Mouse (Mus musculus) forebrain, postnatal 0 days (tissue): Measurements from ENCODE around the gene Evpl. TPM values are rescaled to one million over a fixed set of nuclear protein-coding genes. Genes with fewer than 3 reads are reported as not detected.

Source experiments
- ATAC-seq: fragments of 200-750 bp; cut with Nextera tagmentation; 2 replicates; pipeline ENCODE4 v1.8.0; 2017; ENCODE audit warnings: mild to moderate bottlenecking, moderate library complexity
- DNase-seq: peaks from one replicate; pipeline ENCODE4 v3.0.0-alpha.2; 2015
- H3K27ac ChIP-seq: fragments of 300-500 bp; sonication (generic); 2 replicates; pipeline ENCODE4 v1.5.1; 2014; ENCODE audit warnings: low read depth, mild to moderate bottlenecking, antibody characterized with exemption, low read length, moderate library complexity, mixed read lengths
- H3K27me3 ChIP-seq: fragments of 300-500 bp; sonication (generic); 2 replicates; pipeline ENCODE4 v1.6.1; 2014; ENCODE audit warnings: mild to moderate bottlenecking, low read length, mixed read lengths; ENCODE audit not compliant: insufficient read depth
- H3K36me3 ChIP-seq: fragments of 300-500 bp; sonication (generic); 2 replicates; pipeline ENCODE4 v1.6.1; 2014; ENCODE audit warnings: mild to moderate bottlenecking, moderate library complexity; ENCODE audit not compliant: insufficient read depth
- H3K4me1 ChIP-seq: fragments of 300-500 bp; sonication (generic); 2 replicates; pipeline ENCODE4 v1.6.1; 2014; ENCODE audit warnings: antibody characterized with exemption; ENCODE audit not compliant: insufficient read depth
- H3K4me2 ChIP-seq: fragments of 300-500 bp; sonication (generic); 2 replicates; pipeline ENCODE4 v1.6.1; 2014; ENCODE audit warnings: low read depth, mild to moderate bottlenecking, moderate library complexity
- H3K4me3 ChIP-seq: fragments of 300-500 bp; sonication (generic); 2 replicates; pipeline ENCODE4 v1.5.1; 2014; ENCODE audit warnings: low read depth, low read length, mixed read lengths
- H3K9ac ChIP-seq: fragments of 300-500 bp; sonication (generic); 2 replicates; pipeline ENCODE4 v1.6.1; 2014; ENCODE audit warnings: mild to moderate bottlenecking
- H3K9me3 ChIP-seq: fragments of 300-500 bp; sonication (generic); 2 replicates; pipeline ENCODE4 v1.6.1; 2016; ENCODE audit warnings: low read length
- CTCF ChIP-seq: sonication (generic); IDR thresholded peaks from 2 replicates; pipeline ENCODE4 v1.5.1; 2016; ENCODE audit warnings: antibody characterized with exemption, control low read depth, low read depth
- WGBS: fragments of 180-500 bp; shearing (Covaris S2); extraction: QIAGEN DNeasy Blood & Tissue Kit; methylation state at CpG from one replicate; pipeline ENCODE4 v1.1.7; 2014; 5-methylcytosine and 5-hydroxymethylcytosine counted together
- polyA plus RNA-seq: library from polyadenylated mRNA; unstranded; fragments of >200 nt; fragmentation: Nextera tagmentation; extraction: Ambion mirVana; gene quantifications from 2 replicates; pipeline ENCODE4 v1.2.1, GENCODE M21; 2015
- total RNA-seq: library from RNA; depleted of rRNA; stranded (reverse); fragments of >200 nt; gene quantifications from 2 replicates; pipeline ENCODE4 v1.2.3, GENCODE M21; 2014

The Evpl gene
- total and polyA plus RNA-seq, 2 experiments from 2014 or later: 1.1 to 2.3 TPM

DNA sequence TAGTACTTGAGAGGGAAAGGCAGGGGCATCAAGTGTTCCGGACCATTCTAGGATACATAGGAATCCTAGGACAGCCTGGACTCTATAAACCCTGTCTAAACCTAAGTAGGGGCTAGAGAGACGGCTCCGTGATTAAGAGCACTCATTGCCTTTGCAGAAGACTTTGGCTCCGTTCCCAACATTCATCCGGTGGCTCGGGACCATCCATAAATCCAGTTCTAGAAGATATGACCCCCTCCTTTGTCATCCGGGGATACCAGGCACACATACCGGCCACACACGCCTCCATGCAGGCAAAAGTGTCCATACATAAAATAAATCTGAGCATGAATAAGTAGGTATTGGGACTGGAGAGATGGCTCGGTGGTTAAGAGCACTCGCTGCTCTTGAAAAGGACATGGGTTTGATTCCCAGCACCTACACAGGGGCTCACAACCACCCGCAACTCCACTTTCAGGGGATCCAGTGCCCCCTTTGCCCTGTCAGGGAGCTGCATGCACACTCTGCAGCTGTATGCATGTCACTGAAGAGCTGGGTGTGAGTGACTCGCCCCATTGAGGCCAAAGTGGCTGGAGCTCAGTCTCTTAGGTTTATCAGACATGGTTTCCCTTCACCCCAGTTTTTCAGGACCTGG lies 23.9 kb downstream of the Evpl start:
- Histone ChIP-seq H3K9ac (no peak overlapping the region), H3K4me1 (no peaks in the 10 kb centered on the region), H3K4me3 (no peak overlapping the region), H3K36me3 (no peaks in the 10 kb centered on the region), H3K9me3 (no peaks in the 10 kb centered on the region), H3K4me2 (no peak overlapping the region), H3K27ac (no peak overlapping the region), H3K27me3 (no peaks in the 10 kb centered on the region)
- DNase-seq (no peak), ATAC-seq (no peak)
- WGBS: 89% methylated on average over 13 of the region's 13 CpGs
- TF ChIP-seq CTCF: no peak

DNA sequence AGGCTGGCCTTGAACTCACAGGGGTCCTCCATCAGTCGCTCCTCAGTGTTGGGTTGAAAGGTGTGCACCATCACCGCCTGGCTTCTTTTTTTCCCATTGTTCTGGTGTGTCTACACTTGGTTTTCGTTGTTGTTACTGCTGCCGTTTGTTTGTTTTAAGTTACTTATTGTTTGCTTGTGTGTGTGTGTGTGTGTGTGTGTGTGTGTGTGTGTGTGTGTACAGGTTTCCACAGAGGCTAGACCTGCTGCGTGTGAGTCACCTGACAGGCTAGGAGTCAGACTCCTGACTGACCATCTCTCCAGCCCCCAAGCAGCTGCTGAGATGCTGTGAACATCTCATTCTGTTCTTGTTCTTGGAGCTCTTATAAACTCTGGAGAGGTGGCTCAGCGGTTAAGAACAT lies 25.0 kb downstream of the Evpl start:
- no peak for TF ChIP-seq CTCF
- no peak overlapping the region for H3K4me2 ChIP-seq
- H3K27ac ChIP-seq: no peak overlapping the region
- no peaks in the 10 kb centered on the region for H3K27me3 ChIP-seq
- H3K4me1 ChIP-seq: no peaks in the 10 kb centered on the region
- DNase-seq (no peak), ATAC-seq (no peak)
- H3K4me3 ChIP-seq: no peak overlapping the region
- H3K36me3 ChIP-seq: no peaks in the 10 kb centered on the region
- no peak overlapping the region for H3K9ac ChIP-seq
- no peaks in the 10 kb centered on the region for H3K9me3 ChIP-seq
- 89% methylated on average over 6 of the region's 6 CpGs for WGBS

DNA sequence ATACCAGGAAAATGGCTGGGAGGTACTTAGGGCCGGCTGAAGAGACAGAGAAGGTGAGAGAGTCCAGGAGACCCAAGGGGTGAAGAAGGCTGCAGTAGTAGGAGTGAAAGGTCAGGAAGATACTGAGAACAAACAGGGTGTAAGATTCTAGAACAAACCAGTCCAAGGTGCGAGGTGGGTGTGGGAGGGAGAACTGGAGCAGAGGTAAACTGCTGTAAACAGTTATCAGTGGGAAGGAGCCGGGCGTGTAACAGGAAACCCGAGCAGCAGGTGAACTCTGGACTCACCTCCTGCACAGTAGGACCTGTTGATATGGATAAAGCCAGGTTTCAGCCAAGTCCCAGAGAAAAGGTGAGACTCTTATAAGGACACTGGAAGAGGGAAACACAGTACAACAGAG lies 27.2 kb downstream of the Evpl start:
- no peak for ATAC-seq
- H3K27ac ChIP-seq: no peak overlapping the region
- no peak for TF ChIP-seq CTCF

DNA sequence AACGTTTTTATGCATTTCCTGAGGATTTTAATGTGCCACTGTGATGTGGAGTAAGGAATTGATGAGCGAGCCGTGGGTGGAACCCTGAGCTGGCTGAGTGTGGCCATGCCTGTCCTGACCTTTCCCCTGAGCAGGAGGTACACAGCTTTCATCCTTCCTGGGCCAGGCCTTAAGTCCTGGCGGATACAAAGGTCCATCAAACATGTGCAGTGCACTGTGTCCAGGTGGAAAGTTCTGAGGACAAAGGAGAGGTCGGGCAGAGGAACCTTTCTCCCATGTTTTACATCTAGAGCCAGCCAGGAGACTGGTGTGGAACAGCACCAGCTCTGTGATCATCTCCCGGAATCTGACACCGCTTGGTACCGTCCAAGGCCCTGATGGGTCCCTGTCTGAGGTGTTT lies 28.6 kb downstream of the Evpl start:
- TF ChIP-seq CTCF: no peak
- ATAC-seq (no peak), DNase-seq (no peak)
- Histone ChIP-seq H3K27ac (no peak overlapping the region), H3K4me1 (no peaks in the 10 kb centered on the region), H3K4me2 (no peak overlapping the region), H3K4me3 (no peak overlapping the region), H3K9me3 (no peaks in the 10 kb centered on the region), H3K36me3 (peaks cover 26% of the 10 kb centered on the region), H3K27me3 (no peaks in the 10 kb centered on the region), H3K9ac (no peak overlapping the region)
- 78% methylated on average over 8 of the region's 8 CpGs for WGBS

More for the DNA sequence above, 27.2 kb downstream of the Evpl start:
- Histone ChIP-seq H3K4me2 (no peak overlapping the region), H3K36me3 (peaks cover 18% of the 10 kb centered on the region), H3K27me3 (no peaks in the 10 kb centered on the region), H3K4me3 (no peak overlapping the region), H3K9ac (no peak overlapping the region), H3K4me1 (no peaks in the 10 kb centered on the region), H3K9me3 (no peaks in the 10 kb centered on the region)
- WGBS: 85% methylated on average over 5 of the region's 5 CpGs
- no peak for DNase-seq

DNA sequence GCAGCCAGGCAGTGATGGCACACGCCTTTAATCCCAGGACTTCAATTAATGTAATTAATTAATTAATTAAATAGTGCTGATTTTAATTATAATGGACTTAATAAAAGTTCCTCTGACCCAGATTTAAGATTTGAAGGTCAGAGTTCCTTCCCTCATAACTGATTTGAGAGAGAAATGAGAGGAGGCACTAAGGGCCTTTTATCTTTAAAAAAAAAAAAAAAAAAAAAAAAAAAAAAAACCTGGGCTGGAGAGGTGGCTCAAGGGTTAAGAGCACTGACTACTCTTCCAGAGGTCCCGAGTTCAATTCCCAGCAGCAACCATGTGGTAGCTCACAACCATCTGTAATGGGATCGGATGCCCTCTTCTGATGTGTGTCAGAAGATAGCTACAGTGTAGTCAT lies 29.2 kb downstream of the Evpl start:
- Histone ChIP-seq H3K4me1 (no peaks in the 10 kb centered on the region), H3K9ac (no peak overlapping the region), H3K4me3 (no peak overlapping the region), H3K9me3 (no peaks in the 10 kb centered on the region), H3K4me2 (no peak overlapping the region), H3K27me3 (no peaks in the 10 kb centered on the region), H3K36me3 (peaks cover 26% of the 10 kb centered on the region), H3K27ac (no peak overlapping the region)
- WGBS: 88% methylated on average over 3 of the region's 3 CpGs
- TF ChIP-seq CTCF: no peak
- DNase-seq (no peak), ATAC-seq (no peak)

DNA sequence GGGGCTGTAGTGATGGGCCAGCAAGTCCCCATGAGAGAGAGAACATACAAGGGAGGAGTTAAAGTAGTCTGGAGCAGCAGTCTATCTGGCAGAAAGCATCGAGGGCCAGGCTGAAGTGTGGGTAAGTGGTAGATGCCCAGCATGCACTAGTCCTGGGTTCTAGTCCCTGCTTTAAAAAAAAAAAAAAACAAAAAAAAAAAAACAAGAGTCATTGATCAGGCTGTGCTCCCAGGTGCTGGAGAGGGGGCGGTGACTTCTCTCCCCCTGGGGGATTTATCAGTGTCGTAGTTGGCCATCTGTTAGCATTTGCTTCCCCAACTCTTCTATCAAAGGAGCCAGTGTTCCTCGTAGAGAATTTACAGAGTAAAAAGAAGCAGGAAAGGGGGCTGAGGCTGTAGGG lies 31.2 kb downstream of the Evpl start:
- TF ChIP-seq CTCF: no peak
- H3K9ac ChIP-seq: no peak overlapping the region

DNA sequence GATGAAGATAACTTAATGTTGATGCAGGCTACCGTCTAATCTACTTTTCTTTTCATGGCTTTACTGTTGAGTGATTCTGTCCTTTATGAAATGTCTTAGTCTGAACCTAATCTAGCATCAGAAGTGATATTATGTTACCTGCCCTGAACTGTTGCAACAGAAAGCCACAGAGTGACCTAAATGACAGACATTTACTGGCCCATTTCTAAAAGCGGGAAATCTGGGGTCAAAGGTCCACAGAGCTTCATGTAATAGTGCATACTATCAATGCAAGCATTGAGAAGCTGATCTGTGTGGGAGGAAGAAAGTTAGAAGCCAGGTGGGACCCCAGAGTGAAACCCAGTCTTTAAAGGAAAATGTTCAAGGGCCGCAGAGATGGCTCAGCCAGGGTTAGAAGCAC lies 34.7 kb downstream of the Evpl start:
- DNase-seq: no peak
- Histone ChIP-seq H3K27ac (no peak overlapping the region), H3K4me3 (no peak overlapping the region), H3K9ac (no peak overlapping the region), H3K4me2 (no peak overlapping the region), H3K36me3 (peaks cover 26% of the 10 kb centered on the region), H3K27me3 (no peaks in the 10 kb centered on the region), H3K4me1 (no peaks in the 10 kb centered on the region), H3K9me3 (no peaks in the 10 kb centered on the region)
- ATAC-seq: no peak
- 98% methylated on average over 3 of the region's 3 CpGs for WGBS
- TF ChIP-seq CTCF: no peak

More for the DNA sequence above, 31.2 kb downstream of the Evpl start:
- Histone ChIP-seq H3K36me3 (peaks cover 26% of the 10 kb centered on the region), H3K27ac (no peak overlapping the region), H3K4me1 (no peaks in the 10 kb centered on the region), H3K4me2 (no peak overlapping the region), H3K27me3 (no peaks in the 10 kb centered on the region), H3K9me3 (no peaks in the 10 kb centered on the region), H3K4me3 (no peak overlapping the region)
- ATAC-seq (no peak), DNase-seq (no peak)
- WGBS: 85% methylated on average over 4 of the region's 4 CpGs
